Mouse (Mus musculus): Measurements from ENCODE around the gene Fdxacb1. TPM values are rescaled to one million over a fixed set of nuclear protein-coding genes. Genes with fewer than 3 reads are reported as not detected.

The Fdxacb1 gene
- polyA plus RNA-seq (2012; rRNA removed), result 7.3 and 8.0 TPM in 2 replicates

- TF ChIP-seq CTCF (IDR thresholded peaks at IDR 0.05; ENCODE audit: borderline replicate concordance, insufficient read depth, low read depth, low read length) (peak; percentile 61), POLR2A (IDR thresholded peaks at IDR 0.05; ENCODE audit: borderline replicate concordance, insufficient read depth, low read length) (peak; percentile 66; the same call in 1 of the 2 replicates)
- H3K4me1 ChIP-seq (ENCODE audit: control insufficient read depth, insufficient read depth, low read length), result no peaks in the 10 kb centered on the region
- 3% methylated on average over 59 of the region's 59 CpGs for WGBS
- DNase-seq, result peak; percentile 99
- H3K27ac ChIP-seq (ENCODE audit: insufficient read depth, low read length), result peak within 1 kb of the TSS; percentile 58
- peak within 1 kb of the TSS; percentile 69 for H3K4me3 ChIP-seq (replicated peaks; ENCODE audit: insufficient read depth, low read depth, low read length)
- no peaks in the 10 kb centered on the region for H3K27me3 ChIP-seq (ENCODE audit: control insufficient read depth, insufficient read depth, low read length)
These were observed at the start of gene Fdxacb1 for GRCm38 (mm10) chr9:50768107-50769002. Fdxacb1 (plus strand) TSS chr9:50768236.

GRCm38 (mm10) chr9:50718878-50719277, 49.2 kb upstream of the Fdxacb1 start:
- TF ChIP-seq POLR2A (IDR thresholded peaks at IDR 0.05; ENCODE audit: borderline replicate concordance, insufficient read depth, low read length) (no peak), CTCF (IDR thresholded peaks at IDR 0.05; ENCODE audit: borderline replicate concordance, insufficient read depth, low read depth, low read length) (no peak)
- WGBS, result 59% methylated on average over 4 of the region's 4 CpGs
- H3K27me3 ChIP-seq (ENCODE audit: control insufficient read depth, insufficient read depth, low read length), result no peaks in the 10 kb centered on the region
- no peak for DNase-seq
- H3K4me1 ChIP-seq (ENCODE audit: control insufficient read depth, insufficient read depth, low read length), result peaks cover 34% of the 10 kb centered on the region
- H3K4me3 ChIP-seq (replicated peaks; ENCODE audit: insufficient read depth, low read depth, low read length), result no peak overlapping the region
- no peak overlapping the region for H3K27ac ChIP-seq (ENCODE audit: insufficient read depth, low read length)

- peak in 1 of 2 experiments; percentile 29 for DNase-seq
- TF ChIP-seq POLR2A (IDR thresholded peaks at IDR 0.05; ENCODE audit: borderline replicate concordance, insufficient read depth, low read length) (no peak), CTCF (IDR thresholded peaks at IDR 0.05; ENCODE audit: borderline replicate concordance, insufficient read depth, low read depth, low read length) (no peak)
- peak overlapping the region; percentile 32 for H3K27ac ChIP-seq (ENCODE audit: insufficient read depth, low read length)
- peaks cover 33% of the 10 kb centered on the region for H3K4me1 ChIP-seq (ENCODE audit: control insufficient read depth, insufficient read depth, low read length)
- no peaks in the 10 kb centered on the region for H3K27me3 ChIP-seq (ENCODE audit: control insufficient read depth, insufficient read depth, low read length)
- WGBS, result 43% methylated on average over 12 of the region's 12 CpGs
- H3K4me3 ChIP-seq (replicated peaks; ENCODE audit: insufficient read depth, low read depth, low read length), result no peak overlapping the region
These were observed 47.0 kb upstream of the Fdxacb1 start for GRCm38 (mm10) chr9:50721061-50721460.

- peak; percentile 66 to 69 for DNase-seq
- no peak for TF ChIP-seq POLR2A (IDR thresholded peaks at IDR 0.05; ENCODE audit: borderline replicate concordance, insufficient read depth, low read length)
- TF ChIP-seq CTCF (IDR thresholded peaks at IDR 0.05; ENCODE audit: borderline replicate concordance, insufficient read depth, low read depth, low read length), result no peak
- Histone ChIP-seq H3K4me3 (replicated peaks; ENCODE audit: insufficient read depth, low read depth, low read length) (peak overlapping the region; percentile 8), H3K4me1 (ENCODE audit: control insufficient read depth, insufficient read depth, low read length) (peaks cover 26% of the 10 kb centered on the region), H3K27ac (ENCODE audit: insufficient read depth, low read length) (peak overlapping the region; percentile 85), H3K27me3 (ENCODE audit: control insufficient read depth, insufficient read depth, low read length) (no peaks in the 10 kb centered on the region)
- 5% methylated on average over 8 of the region's 8 CpGs for WGBS
These were observed 45.6 kb upstream of the Fdxacb1 start for GRCm38 (mm10) chr9:50722451-50722911.

- TF ChIP-seq CTCF (IDR thresholded peaks at IDR 0.05; ENCODE audit: borderline replicate concordance, insufficient read depth, low read depth, low read length), result no peak
- TF ChIP-seq POLR2A (IDR thresholded peaks at IDR 0.05; ENCODE audit: borderline replicate concordance, insufficient read depth, low read length), result no peak
- DNase-seq, result peak; percentile 87 to 92
- WGBS, result 5% methylated on average over 7 of the region's 7 CpGs
- no peaks in the 10 kb centered on the region for H3K27me3 ChIP-seq (ENCODE audit: control insufficient read depth, insufficient read depth, low read length)
- H3K4me1 ChIP-seq (ENCODE audit: control insufficient read depth, insufficient read depth, low read length), result peaks cover 26% of the 10 kb centered on the region
- H3K4me3 ChIP-seq (replicated peaks; ENCODE audit: insufficient read depth, low read depth, low read length), result peak overlapping the region; percentile 22
- H3K27ac ChIP-seq (ENCODE audit: insufficient read depth, low read length), result peak overlapping the region; percentile 66
These were observed 44.6 kb upstream of the Fdxacb1 start for GRCm38 (mm10) chr9:50723406-50723805.

GRCm38 (mm10) chr9:50724147-50724546, 43.9 kb upstream of the Fdxacb1 start:
- DNase-seq, result peak; percentile 39 to 54
- H3K27ac ChIP-seq (ENCODE audit: insufficient read depth, low read length), result peak overlapping the region; percentile 86
- WGBS, result 23% methylated on average over 2 of the region's 2 CpGs
- peak overlapping the region; percentile 4 for H3K4me3 ChIP-seq (replicated peaks; ENCODE audit: insufficient read depth, low read depth, low read length)
- H3K4me1 ChIP-seq (ENCODE audit: control insufficient read depth, insufficient read depth, low read length), result peaks cover 26% of the 10 kb centered on the region
- no peaks in the 10 kb centered on the region for H3K27me3 ChIP-seq (ENCODE audit: control insufficient read depth, insufficient read depth, low read length)
- TF ChIP-seq CTCF (IDR thresholded peaks at IDR 0.05; ENCODE audit: borderline replicate concordance, insufficient read depth, low read depth, low read length), result no peak
- TF ChIP-seq POLR2A (IDR thresholded peaks at IDR 0.05; ENCODE audit: borderline replicate concordance, insufficient read depth, low read length), result no peak

GRCm38 (mm10) chr9:50724661-50725330, 43.2 kb upstream of the Fdxacb1 start:
- Histone ChIP-seq H3K27ac (ENCODE audit: insufficient read depth, low read length) (peak overlapping the region; percentile 86), H3K4me1 (ENCODE audit: control insufficient read depth, insufficient read depth, low read length) (peaks cover 26% of the 10 kb centered on the region), H3K27me3 (ENCODE audit: control insufficient read depth, insufficient read depth, low read length) (no peaks in the 10 kb centered on the region), H3K4me3 (replicated peaks; ENCODE audit: insufficient read depth, low read depth, low read length) (peak overlapping the region; percentile 46)
- peak; percentile 51 to 54 for DNase-seq
- 5% methylated on average over 3 of the region's 3 CpGs for WGBS
- no peak for TF ChIP-seq POLR2A (IDR thresholded peaks at IDR 0.05; ENCODE audit: borderline replicate concordance, insufficient read depth, low read length)
- no peak for TF ChIP-seq CTCF (IDR thresholded peaks at IDR 0.05; ENCODE audit: borderline replicate concordance, insufficient read depth, low read depth, low read length)

All from cerebellum, adult 2 months (tissue).